Mouse (Mus musculus) CD4-positive naive resting alpha-beta T cell, adult 76 days (primary cell): ENCODE data around the gene Prpf39. TPM values are rescaled to one million over a fixed set of nuclear protein-coding genes. Genes with fewer than 3 reads are reported as not detected.

Experiments used
- total RNA-seq: library from RNA; stranded (reverse); gene quantifications from one replicate; pipeline ENCODE4 v1.2.4, GENCODE M21; 2023

Gene Prpf39
- total RNA-seq: 140 TPM

DNA sequence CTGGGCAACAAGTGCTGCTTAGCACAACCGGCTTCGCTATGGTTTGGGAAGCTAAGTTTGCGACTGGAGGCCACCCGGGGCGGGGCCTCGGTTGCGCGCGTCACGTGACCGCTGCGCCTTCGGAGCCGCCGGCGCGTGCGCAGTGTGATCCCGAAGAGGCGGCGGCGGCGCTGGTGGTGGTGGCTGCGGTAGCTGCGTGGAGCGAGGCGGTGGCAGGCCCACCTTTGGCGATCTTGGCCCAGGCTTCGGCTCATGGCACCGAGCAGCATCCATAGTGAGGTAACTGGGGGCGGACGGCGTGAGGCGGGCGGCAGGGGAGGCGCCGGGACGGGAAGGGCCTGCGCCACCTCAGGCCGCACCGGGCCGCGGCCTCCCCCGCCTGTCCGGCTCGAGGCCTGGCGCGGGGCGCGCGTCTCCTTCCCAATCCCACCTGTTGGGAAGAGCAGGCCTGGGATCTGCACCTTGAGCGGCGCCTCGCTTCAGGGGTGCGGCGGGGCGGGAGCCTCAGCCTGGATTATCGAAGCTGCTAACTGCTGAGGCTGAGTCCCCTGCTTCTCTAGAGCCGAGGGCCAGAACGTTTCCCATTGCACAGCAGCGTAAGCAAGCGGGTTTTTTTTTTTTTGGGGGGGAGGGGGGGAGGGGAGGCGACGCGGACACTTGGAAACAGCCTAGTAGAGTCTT lies at the start of gene Prpf39:
TSS of gene Prpf39 (plus strand) at position 144 of the 681 bp plus-strand sequence.

DNA sequence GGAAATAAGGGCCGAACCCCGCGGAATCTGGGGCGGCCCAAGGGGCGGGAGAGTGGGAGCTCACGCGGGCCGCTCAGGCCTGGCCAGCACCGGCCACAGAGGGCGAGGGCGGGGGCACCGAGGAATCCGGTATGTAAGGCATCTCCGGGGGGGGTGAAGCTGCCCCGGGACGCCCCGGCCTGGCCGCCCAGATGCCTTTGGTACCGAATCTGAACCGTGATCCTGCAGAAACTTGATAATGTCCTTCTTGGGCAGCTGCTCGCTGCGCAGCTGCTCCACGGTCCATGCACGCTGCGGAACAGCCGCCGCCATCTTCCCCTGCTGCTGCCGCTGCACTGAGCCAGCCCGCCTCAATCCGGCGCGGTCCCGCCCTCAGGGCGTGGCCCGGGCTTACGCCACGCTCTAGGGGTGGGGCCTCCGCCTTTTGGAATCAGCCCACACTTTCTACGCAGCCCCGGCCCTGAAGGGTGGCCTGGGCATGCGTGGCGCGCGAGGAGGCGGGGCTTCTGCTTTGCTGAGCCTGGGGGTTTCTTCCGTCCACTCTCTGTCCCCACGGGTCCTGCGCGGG lies 37.6 kb downstream of the Prpf39 start, which contains the start of gene Fkbp3:
TSS of gene Fkbp3 (minus strand) at position 397 of the 568 bp plus-strand sequence.

DNA sequence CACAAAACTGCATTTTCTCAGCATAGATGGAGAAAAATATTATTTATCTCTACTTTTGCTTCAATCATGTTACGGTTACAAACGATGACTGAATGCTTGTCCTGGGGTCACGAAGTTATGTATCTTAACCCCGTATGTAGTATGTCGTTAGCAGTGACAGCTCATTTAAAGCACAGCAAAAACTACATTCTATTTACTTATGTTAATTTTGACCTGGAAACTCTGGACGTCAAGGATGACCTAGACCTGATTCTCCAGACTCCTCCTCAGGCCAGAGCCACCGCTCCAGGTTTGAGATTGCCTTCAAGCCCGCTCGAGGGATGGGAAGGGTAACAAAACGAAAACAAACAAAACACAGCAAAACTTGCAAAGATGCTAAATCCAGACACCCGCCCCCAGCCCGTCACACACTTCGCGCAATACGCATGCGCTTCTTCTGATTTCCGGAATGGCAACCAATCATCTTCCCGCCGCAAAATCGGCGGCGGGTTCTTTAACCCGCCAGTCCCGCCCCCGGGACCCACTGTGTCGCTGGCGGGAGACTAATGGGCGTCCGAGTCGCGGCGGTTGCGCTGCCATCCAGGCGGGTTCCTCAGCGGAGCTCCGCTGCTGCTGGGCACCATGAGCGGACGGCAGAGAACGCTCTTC lies 39.1 kb downstream of the Prpf39 start, which contains the start of gene Fancm:
TSS of gene Fancm (plus strand) at position 519 of the 648 bp plus-strand sequence.

Other genes starting within 250 kb of the Prpf39 start
- gene Gm527, start 118.4 kb upstream of the Prpf39 start, total RNA-seq: 13.6 TPM
- gene Klhl28, start 70.8 kb upstream of the Prpf39 start, total RNA-seq: 25.7 TPM
- gene Togaram1, start 70.5 kb upstream of the Prpf39 start, total RNA-seq: 57.3 TPM
- gene Fkbp3, start 37.7 kb downstream of the Prpf39 start, total RNA-seq: 87.3 TPM
- gene Fancm, start 39.3 kb downstream of the Prpf39 start, total RNA-seq: 18.9 TPM
- 2.3 TPM for gene Mis18bp1, start 136.3 kb downstream of the Prpf39 start, total RNA-seq
- not detected for gene Wdr20rt, start 189.2 kb downstream of the Prpf39 start, total RNA-seq